Comparison of ENCODE assay signal across 9 mouse cellular contexts in genomic region chr10:70204505-70205399, GRCm38 (mm10). TPM values are rescaled to one million over a fixed set of nuclear protein-coding genes. Genes with fewer than 3 reads are reported as not detected.
DNase-seq lines count a peak whose midpoint lies in the region; ATAC-seq lines count a peak whose summit lies in the region.
"Had no signal": no experiment of that assay in that cellular context is flagged by ENCODE, and none has a peak within 500 bp of the region (broad histone marks: within the 10 kb centered on the region; RNA-seq: fewer than 3 reads in every experiment).

Mrln (plus strand) TSS chr10:70204664.

- H3K27ac ChIP-seq in lung, embryonic 15.5 days = no peak within 1 kb of the TSS
- H3K27ac ChIP-seq in midbrain, embryonic 13.5 days = no peak within 1 kb of the TSS

- intact Hi-C loops in gastrocnemius, postnatal 14 days (cut with DNase I; ENCODE audit: low total_unique reads) = no loop called here

- peak within 1 kb of the TSS; percentile 19; the same call in 1 of the 2 replicates for H3K4me2 ChIP-seq in lung, embryonic 15.5 days
- H3K4me2 ChIP-seq in midbrain, embryonic 13.5 days (replicated peaks) = no peak within 1 kb of the TSS

- H3K4me1 ChIP-seq in lung, embryonic 15.5 days = no peaks in the 10 kb centered on the region; the same call in 1 of the 2 replicates
- 0 out of 2 replicates have a peak, but pooled peaks cover 6% of the 10 kb centered on the region for H3K4me1 ChIP-seq in midbrain, embryonic 13.5 days (replicated peaks)

- no peaks in the 10 kb centered on the region for H3K36me3 ChIP-seq in lung, embryonic 15.5 days
- no peaks in the 10 kb centered on the region for H3K36me3 ChIP-seq in midbrain, embryonic 13.5 days

- no peaks in the 10 kb centered on the region for H3K27me3 ChIP-seq in lung, embryonic 15.5 days
- no peaks in the 10 kb centered on the region for H3K27me3 ChIP-seq in midbrain, embryonic 13.5 days

- WGBS in lung, embryonic 15.5 days = 39% methylated on average over 17 of the region's 17 CpGs
- 69% methylated on average over 17 of the region's 17 CpGs for WGBS in midbrain, embryonic 13.5 days

- H3K4me3 ChIP-seq in lung, embryonic 15.5 days = no peak within 1 kb of the TSS
- no peak within 1 kb of the TSS for H3K4me3 ChIP-seq in midbrain, embryonic 13.5 days (replicated peaks)

- no peak within 1 kb of the TSS for H3K9ac ChIP-seq in lung, embryonic 15.5 days
- no peak within 1 kb of the TSS for H3K9ac ChIP-seq in midbrain, embryonic 13.5 days (replicated peaks)

- no peaks in the 10 kb centered on the region for H3K9me3 ChIP-seq in lung, embryonic 15.5 days
- H3K9me3 ChIP-seq in midbrain, embryonic 13.5 days = 0 out of 2 replicates have a peak, but pooled peaks cover 2% of the 10 kb centered on the region

- no peak for ATAC-seq in lung, embryonic 15.5 days (ENCODE audit: borderline replicate concordance, extremely low read depth, low FRiP score, low TSS enrichment)
- no peak for ATAC-seq in midbrain, embryonic 13.5 days

- DNase-seq in lung, postnatal 4 days = no peak
- peak; percentile 76 for DNase-seq in cerebellum, adult 8-10 months
- peak; percentile 32 for DNase-seq in gastrocnemius, postnatal 14 days
- DNase-seq in retina, postnatal 1 day = peak; percentile 66
- no peak for DNase-seq in heart, adult 8-10 months (ENCODE audit: low spot score)
- no peak for DNase-seq in right cerebral cortex, postnatal 14 days
- DNase-seq: heart, postnatal 14 days had no signal

RNA-seq across cellular contexts. Expression of gene Mrln, which starts in this region (rescaled TPM):
- 0.70 TPM in 1 of 2 replicates, not detected in the other for polyA plus RNA-seq in lung, embryonic 15.5 days (2015; fragmentation: Nextera tagmentation; extraction: Ambion mirVana)
- total RNA-seq in gastrocnemius, postnatal 14 days (2021) = 100 to 1,000 TPM in 1 of 2 experiments, 10 to 100 TPM in 1; 97.0 to 105 TPM
- polyA plus RNA-seq in midbrain, embryonic 13.5 days (2015; fragmentation: Nextera tagmentation; extraction: Ambion mirVana) = 1.2 TPM in 1 of 2 replicates, not detected in the other
- total RNA-seq in heart, adult 8-10 months (2022) = 1 to 10 TPM; 1.9 to 4.2 (median 3.0) TPM

Comparison
In these comparisons a context has a peak if more than half of its experiments do, and no peak if none do; other contexts are left out.
1. RNA of gene Mrln (total RNA-seq): 97.0 to 105 TPM in gastrocnemius, postnatal 14 days; 1.9 to 4.2 TPM in heart, adult 8-10 months; every median in the first group is over 10 times any median in the second.
2. DNase-seq: peak in cerebellum, adult 8-10 months (single experiment), gastrocnemius, postnatal 14 days (single experiment) and retina, postnatal 1 day (single experiment); none in lung, postnatal 4 days (0 of 2), heart, adult 8-10 months (single experiment) and right cerebral cortex, postnatal 14 days (single experiment).